Mouse (Mus musculus): ENCODE measurements around the gene Gm7029.
"Not testable (repeated sequence)": the region's sequence is repeated elsewhere in the genome, so short reads cannot be mapped to it uniquely, and the experiment has no call there.

Gene Gm7029

DNA sequence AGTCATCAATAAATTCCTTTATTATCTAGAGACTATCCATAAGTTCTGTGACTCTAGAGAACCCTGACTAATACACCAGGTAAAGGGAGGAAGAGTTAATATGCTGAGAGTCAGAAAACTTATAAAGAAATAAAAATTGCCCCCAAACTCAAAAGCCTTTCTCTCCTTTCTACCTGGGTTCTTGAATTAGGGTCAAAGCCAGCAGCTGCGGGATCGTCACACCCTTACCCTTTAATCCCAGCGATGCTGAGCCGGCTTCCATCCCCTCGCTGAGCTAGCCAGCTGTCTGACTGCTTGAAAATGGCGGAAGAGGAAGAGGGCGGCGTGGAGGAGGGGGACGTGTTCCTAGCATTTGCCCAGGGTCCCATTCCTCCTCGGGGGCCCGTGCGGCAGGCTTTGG is at the start of gene Gm7029:
TSS of gene Gm7029 (plus strand) at position 301 of the 400 bp plus-strand sequence.
- not testable (repeated sequence) for DNase-seq (ENCODE audit: low spot score in 2 of 2)

DNA sequence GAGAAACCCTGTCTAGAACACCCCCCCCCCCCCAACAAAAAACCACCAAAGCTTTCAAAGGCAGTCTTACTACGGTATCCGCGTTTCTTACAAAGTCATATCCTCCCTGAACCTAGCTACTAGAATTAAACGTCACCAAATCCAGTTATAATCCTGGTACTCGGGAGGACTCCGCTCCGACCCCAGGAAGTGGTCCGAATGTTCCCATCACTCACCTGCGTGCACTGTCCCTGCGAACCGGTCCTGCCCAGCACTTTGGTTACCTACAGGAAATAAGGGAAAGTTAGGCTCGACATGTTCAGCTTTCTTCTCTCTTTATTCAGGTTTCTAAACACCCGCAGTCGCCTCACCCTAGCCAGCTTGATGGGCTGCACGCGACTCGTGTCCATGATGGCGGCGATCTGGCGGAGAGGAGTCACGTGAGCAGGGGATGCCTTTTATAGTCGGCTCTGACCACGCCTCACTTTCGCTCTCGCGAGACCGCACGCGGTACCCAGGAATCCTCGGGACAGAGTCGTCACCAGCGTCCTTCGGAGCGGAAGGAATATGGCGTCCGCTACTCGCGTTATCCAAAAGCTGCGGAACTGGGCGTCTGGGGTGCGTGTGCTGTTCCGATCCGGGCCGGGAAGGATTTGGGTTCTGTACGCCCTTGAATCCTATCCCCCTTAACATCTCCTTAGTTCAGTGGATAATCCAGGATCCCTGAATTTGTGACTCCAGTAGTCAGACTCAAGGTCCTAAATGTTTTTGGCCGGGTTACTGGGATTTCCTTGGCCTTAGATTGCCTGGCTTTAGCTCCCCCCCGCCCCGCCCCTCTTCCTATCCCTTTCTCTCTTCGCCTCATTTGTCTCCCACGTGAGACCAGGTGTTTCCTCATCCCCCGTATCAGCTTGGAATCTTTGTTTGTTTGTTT is 49.3 kb upstream of the Gm7029 start, which contains the start of the genes Rps28 and Ndufa7:
TSS of gene Rps28 (minus strand) at position 479 of the 913 bp plus-strand sequence.
TSS of gene Ndufa7 (plus strand) at position 489 of the 913 bp plus-strand sequence.
- DNase-seq (ENCODE audit: low spot score in 2 of 2), result peak; percentile 97 to 99

DNA sequence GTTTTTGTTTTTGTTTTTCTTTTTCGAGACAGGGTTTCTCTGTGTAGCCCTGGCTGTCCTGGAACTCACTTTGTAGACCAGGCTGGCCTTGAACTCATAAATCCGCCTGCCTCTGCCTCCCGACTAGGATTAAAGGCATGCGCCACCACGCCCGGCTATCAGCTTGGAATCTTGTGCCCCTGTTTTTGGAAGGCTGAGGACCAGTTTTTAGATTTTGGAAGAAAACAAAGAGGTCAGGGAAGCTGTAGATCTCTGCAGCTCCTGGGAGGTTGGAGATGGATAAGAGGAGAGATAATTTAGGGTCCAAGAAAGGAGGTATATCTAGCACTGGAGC is 48.7 kb upstream of the Gm7029 start:
- not testable (repeated sequence) for DNase-seq (ENCODE audit: low spot score in 2 of 2)

DNA sequence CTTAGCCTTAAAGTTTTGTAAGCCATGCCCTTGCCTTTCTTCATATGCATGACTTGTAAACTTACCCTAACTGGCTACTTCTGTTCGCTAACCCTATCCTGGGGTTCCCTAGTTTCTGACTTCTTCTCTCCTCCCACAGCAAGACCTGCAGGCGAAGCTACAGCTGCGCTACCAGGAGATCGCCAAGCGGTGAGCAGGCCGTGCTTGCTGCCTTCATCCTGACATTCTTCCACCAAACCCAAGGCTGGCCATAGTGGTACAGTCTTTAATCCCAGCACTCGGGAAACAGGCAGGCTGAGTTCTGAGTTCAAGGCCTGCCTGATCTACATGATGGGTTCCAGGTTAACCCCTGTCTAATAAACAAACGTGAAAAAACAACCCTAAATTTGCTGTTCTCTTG is 48.2 kb upstream of the Gm7029 start:
- no peak for DNase-seq (ENCODE audit: low spot score in 2 of 2)

DNA sequence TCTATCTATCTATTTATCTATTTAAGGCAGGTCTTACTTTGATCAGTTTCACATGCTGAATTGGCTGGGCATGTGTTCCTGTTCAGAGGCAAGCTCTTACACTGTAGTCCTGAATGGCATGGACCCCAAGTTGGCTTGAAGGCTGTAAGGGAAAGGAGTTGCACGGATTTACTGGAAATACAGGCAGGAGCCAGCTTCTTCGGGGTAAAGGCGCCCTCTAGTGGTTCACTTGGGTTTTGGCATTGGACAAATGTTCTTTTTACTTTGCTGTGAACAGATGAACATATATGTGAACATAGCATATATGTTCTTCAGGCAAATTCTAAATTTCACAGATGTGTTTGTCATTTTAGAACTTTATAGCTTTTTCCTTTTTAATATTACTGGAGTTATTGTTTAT is 46.8 kb upstream of the Gm7029 start:
- DNase-seq (ENCODE audit: low spot score in 2 of 2), result peak; percentile 51 to 74

DNA sequence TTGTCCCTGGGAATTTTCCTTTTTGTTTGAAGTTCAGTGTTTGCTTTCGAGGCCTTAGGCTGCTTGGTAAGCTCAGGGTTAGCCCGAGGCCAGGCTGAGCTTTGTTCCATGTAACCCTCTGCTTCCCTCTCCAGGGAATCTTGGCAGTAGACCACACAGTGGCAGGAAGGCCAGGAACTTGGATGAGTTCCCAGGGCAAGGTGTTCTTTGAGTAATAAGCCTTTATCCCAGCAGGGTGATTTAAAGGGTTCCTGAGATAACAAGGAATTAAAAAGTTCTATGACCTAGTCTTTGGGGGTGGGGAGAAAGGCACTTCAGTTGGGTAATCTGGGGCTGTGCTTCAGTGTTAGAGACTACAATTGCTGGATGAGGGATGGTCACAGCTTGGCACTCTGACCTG is 44.7 kb upstream of the Gm7029 start:
- DNase-seq (ENCODE audit: low spot score in 2 of 2), result no peak

DNA sequence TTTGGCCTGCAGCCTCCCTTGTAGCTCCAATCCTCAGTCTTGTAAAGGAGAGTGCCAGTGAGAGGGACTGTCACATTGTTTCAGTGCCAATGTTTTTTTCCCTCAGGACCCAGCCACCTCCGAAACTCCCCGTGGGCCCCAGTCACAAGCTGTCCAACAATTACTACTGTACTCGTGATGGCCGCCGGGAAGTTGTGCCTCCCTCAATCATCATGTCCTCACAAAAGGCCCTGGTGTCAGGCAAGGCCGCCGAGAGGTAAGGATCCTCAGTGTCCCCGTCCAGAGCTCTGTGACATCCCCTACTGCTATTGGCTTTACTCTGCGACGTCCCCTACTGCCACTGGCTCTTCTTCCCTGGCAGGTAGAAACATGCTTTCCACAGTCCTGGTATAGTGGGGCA is 44.1 kb upstream of the Gm7029 start:
- DNase-seq (ENCODE audit: low spot score in 2 of 2), result no peak

DNA sequence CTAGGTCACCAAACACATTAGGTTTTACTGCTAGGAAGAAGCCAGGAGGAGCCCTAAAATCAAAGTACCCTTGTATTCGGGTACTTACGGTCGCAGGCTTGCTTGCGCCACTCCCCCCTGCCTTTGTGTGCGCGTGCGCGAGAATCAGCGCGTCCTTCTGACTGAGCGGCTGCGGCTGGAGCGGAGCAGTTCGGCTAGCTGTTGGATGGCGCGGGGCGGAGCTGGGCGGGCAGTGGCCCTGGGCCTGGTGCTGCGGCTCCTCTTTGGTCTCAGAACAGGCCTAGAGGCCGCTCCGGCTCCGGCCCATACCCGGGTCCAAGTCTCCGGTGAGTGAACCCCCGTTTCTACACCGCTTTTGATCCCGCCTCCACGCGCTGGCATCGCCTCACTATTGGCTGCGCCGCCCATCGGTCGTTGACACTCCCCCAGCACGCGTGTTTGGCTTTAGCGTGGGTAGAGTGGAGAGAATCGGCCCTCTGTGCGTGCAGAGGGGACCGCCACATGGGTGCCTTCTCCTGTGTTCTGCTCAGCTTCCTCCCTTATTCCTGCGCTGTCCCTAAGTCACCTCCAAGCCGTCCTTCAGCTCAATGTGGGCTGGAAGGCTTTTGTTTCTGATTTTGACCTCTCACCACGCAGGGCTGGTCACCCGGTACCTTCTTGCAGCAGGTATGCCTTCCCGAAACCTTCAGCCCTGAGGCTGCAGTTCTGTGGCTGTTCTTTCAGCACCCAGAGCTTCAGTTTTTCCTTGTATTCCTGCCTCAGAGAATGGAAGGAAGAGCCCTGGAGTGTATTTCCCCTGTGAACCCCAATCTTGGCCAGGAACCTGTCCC is 30.5 kb upstream of the Gm7029 start, which contains the start of gene Cd320:
TSS of gene Cd320 (plus strand) at position 126 of the 830 bp plus-strand sequence.
- DNase-seq (ENCODE audit: low spot score in 2 of 2), result peak; percentile 85 to 87

DNA sequence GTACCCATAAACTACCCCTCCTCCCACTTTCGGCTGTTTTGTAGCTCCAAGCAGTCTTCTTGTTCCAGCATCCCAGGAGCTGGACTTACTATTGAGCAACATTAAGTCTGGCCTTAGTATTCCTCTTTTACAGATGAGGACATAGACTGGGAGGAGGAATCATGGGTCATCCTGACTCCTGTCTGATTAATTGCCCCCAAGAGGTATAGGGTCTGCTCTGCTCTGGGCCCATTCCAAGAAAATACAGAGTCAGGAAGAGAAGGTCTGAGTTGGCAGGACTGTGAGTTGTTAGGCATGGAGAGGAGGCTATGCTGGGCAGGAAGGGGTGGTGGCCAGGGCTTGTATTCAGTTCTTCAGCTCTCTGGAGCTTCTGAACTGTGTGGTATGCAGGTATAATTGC is 29.4 kb upstream of the Gm7029 start:
- no peak for DNase-seq (ENCODE audit: low spot score in 2 of 2)

DNA sequence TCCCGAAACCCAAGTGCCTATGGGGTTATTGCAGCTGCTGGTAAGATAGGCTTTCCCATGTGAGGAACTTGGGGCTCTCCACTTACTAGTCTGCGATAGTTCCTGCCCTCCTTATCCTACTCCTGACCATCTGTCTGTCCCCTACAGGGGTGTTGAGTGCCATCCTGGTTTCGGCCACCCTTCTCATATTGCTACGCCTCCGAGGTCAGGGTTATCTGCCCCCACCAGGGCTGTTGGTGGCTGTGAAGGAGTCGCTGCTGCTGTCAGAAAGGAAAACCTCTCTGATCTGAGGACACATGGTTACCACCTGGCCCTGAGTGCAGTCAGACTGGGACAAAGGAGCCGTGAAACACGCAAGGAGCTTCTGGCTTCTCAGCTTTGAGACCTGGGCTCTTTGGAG is 25.5 kb upstream of the Gm7029 start:
- no peak for DNase-seq (ENCODE audit: low spot score in 2 of 2)

DNA sequence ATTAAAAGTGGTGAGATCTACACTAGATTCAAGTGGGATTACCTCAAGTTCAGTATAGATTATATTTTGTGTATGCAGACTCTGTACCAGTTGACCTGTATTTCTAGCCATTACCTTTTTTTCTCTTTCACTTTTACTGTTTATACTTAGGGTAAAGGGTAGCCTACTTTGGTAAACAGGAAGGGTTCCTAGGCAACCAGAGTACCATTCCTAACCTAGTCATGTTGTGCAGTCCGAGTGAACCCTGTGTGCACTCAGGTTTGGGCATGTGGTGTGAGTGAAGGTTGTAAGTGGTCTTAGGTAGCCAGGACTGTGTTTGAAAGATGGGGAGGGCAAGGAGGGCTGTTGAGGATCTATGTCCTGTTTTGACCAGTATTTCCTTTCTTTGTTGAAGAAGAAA is 22.3 kb upstream of the Gm7029 start:
- DNase-seq (ENCODE audit: low spot score in 2 of 2), result no peak

DNA sequence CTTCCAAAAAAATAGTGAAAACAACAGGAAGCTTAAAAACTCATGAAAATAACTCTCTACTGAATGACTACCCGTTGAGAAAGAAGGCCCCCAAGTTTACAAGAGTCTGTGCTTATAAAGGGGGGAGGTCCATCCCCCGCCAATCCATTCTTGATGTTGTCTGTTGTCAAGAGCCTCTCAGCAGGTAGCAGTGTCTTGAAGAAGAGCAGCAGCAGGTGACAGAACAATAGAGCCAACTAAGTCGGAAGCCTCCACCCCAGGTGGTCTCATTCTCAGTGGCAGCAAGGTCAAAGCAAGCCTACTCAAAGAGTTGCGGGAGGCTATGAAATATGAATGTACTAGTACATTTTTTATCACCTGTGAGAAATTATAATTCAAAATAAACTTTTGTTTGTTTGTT is 15.8 kb upstream of the Gm7029 start:
- DNase-seq (ENCODE audit: low spot score in 2 of 2), result no peak

DNA sequence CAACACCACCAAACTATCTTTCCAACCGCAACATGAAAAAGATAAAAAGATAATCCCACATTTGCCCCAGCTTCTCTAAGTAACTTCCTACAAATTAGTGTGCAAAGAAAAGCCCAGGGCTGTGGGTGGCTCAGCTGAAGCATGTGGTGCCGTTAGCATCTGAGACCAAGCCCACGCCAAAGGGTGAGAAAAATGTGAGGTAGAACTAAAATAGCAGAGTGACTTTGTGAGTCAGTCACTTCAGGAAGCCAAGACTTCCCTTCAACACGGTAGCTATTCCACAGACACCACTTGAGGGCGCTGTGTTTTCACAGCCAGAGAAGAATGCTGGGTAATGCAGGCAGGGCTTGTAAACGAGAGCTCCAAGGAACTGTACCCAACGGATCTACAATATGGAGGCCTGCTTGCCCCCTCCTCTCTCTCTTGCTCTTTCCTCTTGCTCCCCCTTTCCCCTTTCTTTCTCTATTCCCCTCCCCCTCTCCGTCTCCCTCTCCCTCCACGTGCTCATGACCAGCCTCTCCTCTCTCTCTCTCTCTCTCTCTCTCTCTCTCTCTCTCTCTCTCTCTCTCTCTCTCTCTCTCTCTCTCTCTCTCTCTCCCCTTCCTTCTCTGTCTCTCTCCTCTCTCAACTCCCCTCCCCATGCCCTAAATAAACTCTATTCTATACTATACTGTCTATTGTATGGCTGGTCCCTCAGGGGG is 8.2 kb upstream of the Gm7029 start:
- no peak for DNase-seq (ENCODE audit: low spot score in 2 of 2)

DNA sequence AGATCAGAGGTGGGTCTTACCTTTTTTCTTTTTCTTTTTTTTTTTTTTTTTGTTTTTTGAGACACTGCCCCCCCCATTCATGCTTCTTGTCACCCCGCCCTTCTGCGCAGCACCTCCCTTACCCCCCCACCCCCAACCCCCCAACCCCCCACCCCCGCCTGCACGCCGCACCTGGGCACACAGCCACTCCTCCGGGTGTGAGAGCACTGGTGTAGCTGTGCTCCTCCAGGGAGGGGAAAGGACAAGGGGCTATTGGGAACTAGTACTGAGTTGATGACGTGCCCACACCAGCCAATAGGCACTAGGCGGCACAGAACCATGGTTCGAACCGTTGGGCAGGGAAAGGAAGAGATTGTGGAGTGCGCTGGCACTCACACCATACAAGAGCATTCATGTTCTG is 774 bp downstream of the Gm7029 start:
- no peak for DNase-seq (ENCODE audit: low spot score in 2 of 2)

DNA sequence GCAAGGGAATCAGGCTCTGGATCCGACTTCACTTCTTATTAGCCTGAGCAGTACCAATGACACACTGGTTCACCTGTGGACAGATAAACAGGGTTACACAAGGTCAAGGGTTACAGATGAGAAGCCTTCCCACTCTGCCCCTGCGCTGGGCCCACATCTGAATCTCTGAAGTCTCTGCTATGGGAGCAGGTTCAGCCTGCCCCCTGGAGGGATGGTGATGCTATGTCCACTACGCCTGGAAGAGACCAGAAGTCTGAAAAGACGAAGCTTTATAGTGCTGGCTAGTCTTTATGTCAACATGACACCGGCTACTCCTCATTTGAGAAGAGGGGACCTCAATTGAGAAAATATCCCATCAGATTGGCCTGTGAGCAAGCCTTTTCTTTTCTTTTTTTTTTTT is 2.2 kb downstream of the Gm7029 start:
- not testable (repeated sequence) for DNase-seq (ENCODE audit: low spot score in 2 of 2)

DNA sequence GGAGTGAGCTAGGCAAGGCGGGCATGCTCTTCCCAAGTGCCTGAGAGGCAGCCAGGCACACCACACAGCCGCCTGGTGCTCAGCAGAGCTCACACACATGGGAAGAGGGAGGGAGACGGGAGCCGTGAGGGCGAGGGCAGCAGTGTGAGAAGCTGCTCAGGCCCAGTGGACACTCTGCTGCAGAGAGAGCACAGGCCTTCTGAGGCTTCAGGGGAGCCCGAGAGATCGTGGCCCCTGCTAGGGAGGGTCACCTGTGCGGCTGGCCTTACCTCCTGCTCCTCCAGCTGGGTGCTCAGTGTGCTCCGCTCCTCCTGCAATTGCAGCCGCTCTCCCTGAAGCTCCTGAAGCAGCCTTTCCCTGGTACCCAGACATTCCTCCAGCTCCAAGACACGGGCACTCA is 10.7 kb downstream of the Gm7029 start:
- DNase-seq (ENCODE audit: low spot score in 2 of 2), result not testable (repeated sequence)

DNA sequence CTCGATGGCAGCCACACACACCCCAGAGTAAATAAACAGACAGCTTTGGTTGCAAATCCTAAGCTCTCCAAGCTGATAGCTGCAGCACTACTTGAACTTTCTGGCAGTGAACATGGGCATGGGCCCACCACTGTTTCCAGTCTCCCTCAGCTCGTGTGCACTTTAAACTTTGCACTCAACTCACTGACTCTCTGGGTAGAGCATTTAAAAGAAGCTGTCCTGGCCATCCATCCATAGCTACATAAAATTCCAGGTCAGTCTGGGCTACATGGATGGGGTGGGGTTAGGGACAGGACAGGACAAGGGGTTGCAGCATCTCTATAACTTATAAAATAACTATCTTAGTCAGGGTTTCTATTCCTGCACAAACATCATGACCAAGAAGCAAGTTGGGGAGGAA is 14.2 kb downstream of the Gm7029 start:
- not testable (repeated sequence) for DNase-seq (ENCODE audit: low spot score in 2 of 2)

DNA sequence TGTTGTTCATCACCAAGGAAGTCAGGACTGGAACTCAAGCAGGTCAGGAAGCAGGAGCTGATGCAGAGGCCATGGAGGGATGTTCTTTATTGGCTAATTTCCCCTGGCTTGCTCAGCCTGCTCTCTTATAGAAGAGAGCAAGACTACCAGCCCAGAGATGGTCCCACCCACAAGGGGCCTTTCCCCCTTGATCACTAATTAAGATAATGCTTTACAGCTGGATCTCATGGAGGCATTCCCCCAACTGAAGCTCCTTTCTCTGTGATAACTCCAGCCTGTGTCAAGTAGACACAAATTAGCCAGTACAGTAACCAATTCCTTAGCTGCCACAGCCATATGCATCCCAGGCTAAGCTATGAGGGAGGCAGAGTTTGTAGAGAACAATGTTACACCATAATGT is 14.6 kb downstream of the Gm7029 start:
- DNase-seq (ENCODE audit: low spot score in 2 of 2), result not testable (repeated sequence)

DNA sequence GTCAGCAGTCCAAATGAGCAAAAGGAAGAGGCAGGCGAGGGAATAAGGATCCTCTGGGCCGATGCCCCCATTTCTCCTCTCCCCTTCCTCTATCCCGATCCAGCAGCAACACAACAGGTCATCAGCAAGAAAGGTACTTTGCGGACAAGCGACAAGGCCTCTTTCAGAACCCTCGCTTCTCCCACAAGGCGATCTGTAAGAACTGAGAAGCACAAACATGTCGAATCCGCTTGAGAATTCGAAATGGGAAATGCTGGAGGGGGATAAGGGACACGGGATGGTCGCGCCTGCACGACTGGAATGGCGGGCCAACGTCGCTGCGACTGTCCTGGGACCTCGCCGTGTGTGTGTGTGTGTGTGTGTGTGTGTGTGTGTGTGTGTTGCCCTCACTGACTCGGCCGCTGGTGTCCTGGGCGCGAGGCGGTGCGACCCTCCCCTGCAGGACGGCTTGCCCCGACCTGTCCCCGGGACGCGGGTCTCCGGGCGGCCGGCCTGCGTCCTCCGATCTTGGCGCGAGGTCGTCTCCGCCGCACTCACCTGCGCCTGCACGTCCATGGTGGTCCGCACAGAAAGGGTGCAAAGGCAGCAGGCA is 16.4 kb downstream of the Gm7029 start:
- DNase-seq (ENCODE audit: low spot score in 2 of 2), result not testable (repeated sequence)

DNA sequence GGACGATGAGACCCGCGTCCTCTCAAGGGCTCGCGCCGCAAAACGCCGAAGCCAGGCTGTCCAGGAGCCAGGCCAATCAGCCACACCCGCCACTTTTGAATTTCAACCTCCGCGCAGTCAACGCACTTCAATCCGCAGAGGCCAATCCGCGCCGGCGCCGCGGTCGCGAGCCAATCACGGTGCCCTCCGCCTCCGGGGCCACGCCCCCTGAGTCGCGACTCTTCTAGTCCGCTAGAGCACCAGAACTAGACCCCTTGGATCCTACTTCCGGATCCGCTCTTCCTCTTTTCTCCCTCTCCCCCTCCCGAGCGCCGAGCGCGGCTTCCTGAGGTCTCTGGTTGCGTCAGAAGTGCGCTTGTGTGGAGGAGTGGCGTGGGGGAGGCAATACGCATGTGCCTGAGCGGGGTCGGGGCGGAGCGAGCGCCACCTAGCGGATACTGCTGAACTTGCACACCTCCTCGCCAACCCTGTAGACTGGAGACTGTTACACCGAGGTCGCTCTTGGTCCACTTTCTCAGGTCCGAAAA is 17.0 kb downstream of the Gm7029 start, which contains the start of gene Kifc1:
TSS of gene Kifc1 (minus strand) at position 129 of the 527 bp plus-strand sequence.
- peak; percentile 99 to 100 for DNase-seq (ENCODE audit: low spot score in 2 of 2)

DNA sequence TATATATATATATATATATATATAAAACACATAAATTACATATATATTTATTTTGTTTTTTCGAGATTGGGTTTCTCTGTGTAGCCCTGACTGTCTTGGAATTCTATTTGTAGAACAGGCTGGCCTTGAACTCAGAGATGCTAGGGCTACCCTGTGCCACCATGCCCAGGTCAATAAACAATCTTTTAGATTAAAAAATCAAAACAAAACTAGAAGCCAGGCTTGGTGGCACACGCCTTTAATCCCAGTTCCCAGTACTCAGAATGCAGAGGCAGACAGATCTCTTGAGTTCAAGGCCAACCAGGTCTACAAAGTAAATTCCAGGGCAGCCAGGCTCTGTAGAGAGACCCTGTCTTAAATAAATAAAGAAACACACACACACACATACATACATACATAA is 17.7 kb downstream of the Gm7029 start:
- no peak for DNase-seq (ENCODE audit: low spot score in 2 of 2)
